Mouse (Mus musculus): ENCODE data around the gene Parp8.

- no peak for TF ChIP-seq CTCF (IDR thresholded peaks at IDR 0.05; ENCODE audit: low read depth)
- TF ChIP-seq EP300 (IDR thresholded peaks at IDR 0.05; ENCODE audit: low read depth) = no peak
Measured at GRCm38 (mm10) chr13:117023346-117024050, 1.8 kb downstream of the Parp8 start.
